Mouse (Mus musculus): ENCODE data around the gene Ccdc167. TPM values are rescaled to one million over a fixed set of nuclear protein-coding genes. Genes with fewer than 3 reads are reported as not detected.
A peak's percentile ranks its signal among the peaks of the same experiment; 100 is the strongest.

Gene Ccdc167
- polyA plus RNA-seq (2012; rRNA removed): 13.6 and 15.4 TPM in 2 replicates

GRCm38 (mm10) chr17:29716732-29717445 lies at the start of gene Ccdc167:
TSS of gene Ccdc167 (minus strand) at chr17:29717044.
- peak; percentile 94 to 99 for DNase-seq (ENCODE audit: extremely low spot score in 1 of 2, low spot score in 1 of 2)

DNA sequence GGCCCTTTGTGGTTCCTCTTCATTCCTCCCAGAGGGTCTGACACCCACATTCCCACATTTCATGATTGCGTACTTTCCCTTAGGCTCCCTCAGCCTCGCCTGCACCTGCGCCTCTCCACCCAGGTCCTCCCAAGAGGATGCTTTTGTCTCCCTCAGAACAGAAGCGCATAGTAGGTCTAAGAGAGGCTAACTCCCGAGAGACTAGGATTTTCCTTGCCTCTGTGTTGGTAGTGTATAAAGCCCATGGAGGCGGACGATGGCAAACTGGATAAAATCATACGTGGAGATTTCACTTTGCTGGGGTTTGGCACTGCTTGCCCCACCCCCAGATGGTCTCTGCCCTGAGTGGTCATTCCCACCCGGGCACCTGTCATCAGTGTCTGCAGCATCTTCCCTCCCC lies 48.5 kb upstream of the Ccdc167 start:
- no peak for DNase-seq (ENCODE audit: extremely low spot score in 1 of 2, low spot score in 1 of 2)

GRCm38 (mm10) chr17:29762551-29762950 lies 45.7 kb upstream of the Ccdc167 start:
- peak in 1 of 2 experiments; percentile 52 for DNase-seq (ENCODE audit: extremely low spot score in 1 of 2, low spot score in 1 of 2)

GRCm38 (mm10) chr17:29761938-29762337 lies 45.1 kb upstream of the Ccdc167 start:
- no peak for DNase-seq (ENCODE audit: extremely low spot score in 1 of 2, low spot score in 1 of 2)

GRCm38 (mm10) chr17:29760404-29761375 lies 43.8 kb upstream of the Ccdc167 start:
- no peak for DNase-seq (ENCODE audit: extremely low spot score in 1 of 2, low spot score in 1 of 2)

DNA sequence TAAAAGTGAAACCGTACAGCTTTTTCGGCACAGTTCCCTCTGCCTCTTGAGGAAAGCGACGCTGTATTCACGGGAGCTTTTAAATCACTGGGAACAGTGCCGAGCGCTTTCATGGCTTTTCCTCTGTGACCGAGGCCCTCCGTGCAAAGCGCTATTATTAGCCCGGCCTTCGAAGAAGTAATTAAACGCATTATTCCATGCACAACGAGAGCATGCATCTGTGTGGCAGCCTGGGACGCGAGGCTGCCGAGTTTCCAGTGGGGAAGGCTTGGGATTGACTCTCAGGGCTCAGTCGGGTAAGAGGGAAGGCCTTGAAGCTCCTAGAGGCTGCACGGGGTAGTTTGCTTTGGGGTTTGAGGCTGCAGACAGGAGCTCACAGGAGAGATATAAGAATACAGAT lies 43.1 kb upstream of the Ccdc167 start:
- peak in 1 of 2 experiments; percentile 61 for DNase-seq (ENCODE audit: extremely low spot score in 1 of 2, low spot score in 1 of 2)

DNA sequence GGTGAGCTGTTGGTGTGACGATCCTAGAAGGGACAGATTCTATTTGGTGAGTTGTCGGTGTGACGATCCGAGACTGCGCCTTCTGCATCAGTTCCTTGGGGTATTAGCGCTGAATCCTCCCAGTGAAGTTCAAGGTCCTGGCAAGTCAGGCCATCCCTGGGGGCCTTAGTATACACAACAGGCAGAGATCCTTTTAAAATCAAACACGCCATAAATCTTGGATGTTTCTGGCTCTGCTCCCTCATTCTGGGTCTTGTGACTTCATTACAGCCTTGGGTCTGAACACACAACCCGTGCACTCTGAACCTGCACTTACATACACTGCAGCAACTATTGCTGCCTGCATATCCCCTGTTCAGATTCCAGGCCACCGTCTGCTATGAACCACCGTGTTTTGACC lies 39.5 kb upstream of the Ccdc167 start:
- no peak for DNase-seq (ENCODE audit: extremely low spot score in 1 of 2, low spot score in 1 of 2)

- DNase-seq (ENCODE audit: extremely low spot score in 1 of 2, low spot score in 1 of 2): no peak
Measured at GRCm38 (mm10) chr17:29754510-29754909, 37.7 kb upstream of the Ccdc167 start.

DNA sequence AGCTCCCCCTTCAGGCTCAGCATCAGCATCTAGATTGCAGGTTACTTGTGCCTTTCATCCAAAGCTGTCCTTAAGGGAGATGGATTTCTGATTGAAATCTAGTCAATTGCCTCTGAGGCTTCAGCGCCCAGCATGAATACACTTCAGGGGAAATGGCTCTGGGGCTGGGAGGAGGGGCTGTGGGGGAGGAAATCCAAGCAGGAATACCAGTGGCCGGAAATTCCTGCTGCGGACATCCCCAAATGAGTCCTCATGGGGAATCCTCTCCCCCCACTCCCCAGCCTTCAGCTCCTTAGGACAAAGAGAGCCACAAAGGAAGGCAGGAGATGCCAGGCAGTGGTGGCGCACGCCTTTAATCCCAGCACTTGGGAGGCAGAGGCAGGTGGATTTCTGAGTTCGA lies 30.6 kb upstream of the Ccdc167 start:
- no peak for DNase-seq (ENCODE audit: extremely low spot score in 1 of 2, low spot score in 1 of 2)

GRCm38 (mm10) chr17:29737849-29738804 lies 21.3 kb upstream of the Ccdc167 start:
- DNase-seq (ENCODE audit: extremely low spot score in 1 of 2, low spot score in 1 of 2): peak; percentile 45 to 53

DNA sequence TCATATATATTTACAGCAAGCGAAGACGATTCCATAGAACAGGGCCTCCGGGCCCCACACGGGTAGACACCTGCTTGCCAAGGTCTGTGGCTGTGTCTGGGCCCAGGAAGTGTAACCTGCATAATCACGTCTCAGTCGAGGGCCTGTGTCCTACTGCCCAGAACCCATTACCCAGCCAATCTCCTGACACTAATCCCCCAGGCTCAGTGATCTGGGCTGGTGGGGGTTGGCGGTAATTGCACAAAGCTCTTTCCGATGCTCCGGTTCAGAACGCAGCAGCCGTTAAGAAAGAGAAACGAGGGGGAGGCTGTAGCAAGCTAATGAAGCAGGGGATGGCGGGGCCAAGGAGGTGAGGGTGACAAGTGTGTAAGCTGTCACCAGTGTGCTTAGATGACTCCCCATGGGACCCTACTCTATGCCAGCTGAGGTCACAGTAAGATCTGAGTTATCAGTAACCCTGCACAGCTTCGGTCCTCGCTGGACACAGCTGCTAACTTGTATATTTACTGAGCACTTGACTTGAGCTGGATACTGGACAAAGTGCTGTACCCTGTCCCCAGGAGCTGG lies 19.7 kb upstream of the Ccdc167 start:
- DNase-seq (ENCODE audit: extremely low spot score in 1 of 2, low spot score in 1 of 2): no peak

- DNase-seq (ENCODE audit: extremely low spot score in 1 of 2, low spot score in 1 of 2): no peak
Measured at GRCm38 (mm10) chr17:29732522-29732921, 15.7 kb upstream of the Ccdc167 start.

DNA sequence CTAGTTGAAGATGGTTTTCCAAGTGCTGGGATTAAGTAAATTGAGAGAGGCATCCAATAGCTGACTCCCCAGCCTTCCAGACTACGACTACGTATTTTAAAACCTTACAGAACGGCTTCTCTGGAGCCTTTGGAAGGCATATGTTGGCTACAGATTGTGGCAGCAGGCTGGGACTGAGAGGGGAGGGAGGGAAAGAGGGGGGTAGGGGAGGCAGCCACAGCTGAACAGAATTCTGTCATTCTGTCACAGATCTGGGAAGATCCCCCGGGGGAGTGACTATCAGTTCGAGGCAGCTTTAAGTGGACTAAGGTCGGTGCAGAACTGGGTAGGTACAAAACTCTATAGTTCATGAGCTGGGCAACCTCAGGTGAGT lies 15.1 kb upstream of the Ccdc167 start:
- no peak for DNase-seq (ENCODE audit: extremely low spot score in 1 of 2, low spot score in 1 of 2)

GRCm38 (mm10) chr17:29731266-29731952 lies 14.6 kb upstream of the Ccdc167 start:
- DNase-seq (ENCODE audit: extremely low spot score in 1 of 2, low spot score in 1 of 2): no peak

DNA sequence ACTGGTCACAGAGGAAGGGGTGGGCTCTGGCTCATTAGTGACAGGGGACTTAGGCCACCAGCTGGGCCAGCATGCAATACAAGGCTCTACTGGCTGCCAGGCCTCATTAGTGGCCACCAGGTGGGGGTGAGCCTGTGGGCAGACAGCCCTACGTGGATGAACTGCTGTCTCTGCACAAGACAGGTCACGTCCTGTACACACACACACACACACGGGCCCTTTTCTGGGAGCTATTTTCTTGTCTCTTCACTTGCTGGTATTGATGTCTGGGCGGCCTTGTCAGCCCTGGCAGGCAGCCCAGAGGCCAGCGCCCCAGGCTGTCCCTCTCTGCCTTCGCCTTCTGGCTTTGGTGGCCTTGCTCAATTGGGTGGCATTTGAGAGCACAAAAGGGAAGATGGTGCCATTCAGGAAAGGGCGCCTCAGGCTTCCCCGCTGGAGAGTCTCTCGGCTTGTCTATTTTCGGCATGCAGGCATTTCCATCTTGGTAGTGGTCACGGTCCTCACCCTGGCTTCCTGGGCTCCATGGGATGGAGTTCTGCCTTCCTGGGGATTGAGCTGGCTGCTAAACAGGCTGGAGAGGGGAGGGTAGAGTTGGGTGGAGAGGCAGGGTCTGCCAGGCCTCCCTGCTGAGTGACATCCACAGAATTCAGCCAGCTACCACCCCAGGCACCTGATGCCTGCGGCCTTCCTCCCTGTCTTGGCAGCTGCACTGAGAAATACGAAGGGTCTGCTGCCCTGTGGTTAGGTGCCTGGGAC lies 13.8 kb upstream of the Ccdc167 start:
- DNase-seq (ENCODE audit: extremely low spot score in 1 of 2, low spot score in 1 of 2): no peak

- DNase-seq (ENCODE audit: extremely low spot score in 1 of 2, low spot score in 1 of 2): no peak
Measured at GRCm38 (mm10) chr17:29728082-29728481, 11.2 kb upstream of the Ccdc167 start.

DNA sequence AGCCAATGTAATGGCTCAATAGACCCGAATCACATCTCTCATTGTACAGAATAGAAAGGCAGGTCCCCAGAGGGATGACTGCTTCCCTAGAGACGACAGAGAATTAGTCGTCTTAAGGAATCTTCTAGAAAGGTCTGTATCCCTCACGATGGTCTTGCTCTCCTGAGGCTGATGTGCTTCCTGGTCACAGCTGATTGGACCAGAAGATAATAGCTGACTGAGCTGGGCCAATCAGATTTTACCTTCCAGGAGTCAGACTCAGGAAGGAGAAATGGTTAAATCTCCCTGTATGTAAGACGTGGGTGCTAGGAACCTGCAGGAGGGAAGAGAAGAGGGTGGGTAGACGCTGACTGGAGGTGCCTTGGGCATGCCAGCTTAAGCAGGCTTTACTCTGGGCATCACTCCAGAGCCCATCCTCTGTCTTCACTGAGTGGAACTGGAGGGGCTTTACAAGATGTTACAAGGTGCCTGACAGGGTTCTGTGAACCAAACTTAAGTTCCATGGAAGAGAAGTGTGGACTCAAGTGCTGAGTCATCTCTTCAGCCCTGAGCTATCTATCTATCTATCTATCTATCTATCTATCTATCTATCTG lies 8.3 kb upstream of the Ccdc167 start:
- no peak for DNase-seq (ENCODE audit: extremely low spot score in 1 of 2, low spot score in 1 of 2)

DNA sequence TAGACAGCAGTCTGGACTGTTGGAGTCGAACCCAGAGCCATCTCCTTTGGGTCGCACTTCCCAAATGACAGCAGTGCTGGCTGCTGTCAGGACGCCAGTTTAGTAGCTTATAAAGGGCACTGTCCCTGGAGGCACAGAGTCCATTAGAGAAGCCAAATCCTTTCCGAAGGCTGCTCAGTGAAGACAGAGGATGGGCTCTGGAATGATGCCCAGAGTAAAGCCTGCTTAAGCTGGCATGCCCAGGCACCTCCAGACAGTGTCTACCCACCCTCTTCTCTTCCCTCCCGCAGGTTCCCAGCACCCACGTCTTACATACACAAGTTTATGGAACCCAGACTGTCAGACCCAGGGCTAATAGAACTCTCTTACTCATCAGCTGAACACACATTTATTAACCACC lies 7.8 kb upstream of the Ccdc167 start:
- peak in 1 of 2 experiments; percentile 34 for DNase-seq (ENCODE audit: extremely low spot score in 1 of 2, low spot score in 1 of 2)

Measured in frontal cortex, adult 2 months (tissue).